Mouse (Mus musculus): ENCODE results near the gene Npas3. TPM values are rescaled to one million over a fixed set of nuclear protein-coding genes. Genes with fewer than 3 reads are reported as not detected.

Npas3 gene
- total RNA-seq, 2 experiments from 2014 or later = 0.05 TPM; not detected in 1

DNA sequence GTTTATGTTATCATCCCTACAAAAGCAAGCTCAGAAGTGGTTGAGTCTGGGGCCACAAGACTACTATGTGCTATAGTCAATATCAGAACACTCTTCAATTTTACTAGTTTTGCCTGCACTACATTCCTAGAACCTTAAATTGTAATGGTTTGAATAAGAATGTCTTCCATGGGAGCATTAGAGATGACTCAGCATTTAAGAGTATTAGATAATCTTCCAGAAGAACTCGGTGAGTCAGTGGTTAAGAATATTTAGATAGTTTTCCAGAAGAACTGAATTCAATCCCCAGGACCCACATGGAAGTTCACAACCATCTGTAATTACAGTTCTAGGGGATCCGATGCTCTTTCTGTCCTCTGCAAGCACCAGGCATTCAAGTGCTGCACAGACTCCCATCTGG is 280.9 kb downstream of the Npas3 start:
- no peak for ATAC-seq (replicated peaks; ENCODE audit: low FRiP score, low TSS enrichment, poor library complexity, severe bottlenecking)

DNA sequence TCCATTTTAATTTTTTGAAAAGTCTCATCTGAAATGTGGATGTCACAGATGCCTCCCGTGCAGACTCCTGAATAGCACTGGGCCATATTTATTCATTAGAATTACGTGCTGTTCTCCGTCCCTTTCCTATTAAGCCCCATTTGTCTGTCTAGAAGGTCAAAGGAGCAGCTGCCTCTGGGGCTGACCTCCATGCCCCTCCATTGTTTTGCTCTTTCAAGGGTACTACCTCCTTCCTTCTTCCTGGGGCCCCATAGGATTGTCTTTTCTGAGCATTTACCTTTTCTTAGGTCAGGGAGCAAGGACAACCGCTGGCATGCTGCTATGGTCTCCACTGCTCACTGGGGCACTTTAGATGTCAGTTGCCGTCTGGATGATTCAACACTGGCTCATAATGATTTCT is 288.3 kb downstream of the Npas3 start:
- ATAC-seq (replicated peaks; ENCODE audit: low FRiP score, low TSS enrichment, poor library complexity, severe bottlenecking) = no peak

DNA sequence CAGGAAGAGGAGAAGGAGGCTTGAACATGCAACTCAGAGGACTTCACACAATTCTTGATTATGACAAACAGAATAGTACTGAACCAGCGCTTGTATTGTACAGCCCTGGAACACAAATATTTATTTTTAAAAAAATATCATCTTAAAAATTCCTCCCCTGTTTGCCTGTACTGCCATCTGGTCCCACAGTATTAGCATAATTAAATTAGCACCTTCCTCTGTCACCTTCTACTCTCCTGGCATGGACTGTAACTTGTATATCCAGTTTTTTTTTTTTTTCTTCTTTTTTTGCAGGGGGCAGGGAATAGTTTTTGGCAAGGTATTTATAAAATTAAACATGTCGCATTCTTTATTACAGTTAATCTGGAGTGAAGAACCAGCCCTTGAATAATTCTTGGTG is 307.9 kb downstream of the Npas3 start:
- ATAC-seq (replicated peaks; ENCODE audit: low FRiP score, low TSS enrichment, poor library complexity, severe bottlenecking) = no peak

DNA sequence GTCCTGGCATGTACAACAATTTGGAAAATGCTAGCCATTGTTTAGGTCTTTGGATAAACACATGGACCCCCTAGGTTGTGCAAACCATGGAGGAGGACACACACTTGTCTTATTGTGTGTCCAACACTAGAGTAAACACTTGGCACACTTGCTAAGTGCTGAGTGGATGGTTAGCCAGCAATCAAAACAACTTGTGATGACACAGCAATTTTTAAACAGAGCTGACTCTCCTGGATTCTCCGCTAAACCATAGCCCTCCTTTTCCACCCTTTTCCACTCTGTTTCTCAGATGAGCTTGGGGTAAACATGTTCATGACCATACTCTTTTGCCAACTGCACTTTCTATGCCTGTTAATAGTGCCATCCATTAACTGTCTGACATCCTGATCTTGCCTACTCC is 309.8 kb downstream of the Npas3 start:
- ATAC-seq (replicated peaks; ENCODE audit: low FRiP score, low TSS enrichment, poor library complexity, severe bottlenecking) = no peak

DNA sequence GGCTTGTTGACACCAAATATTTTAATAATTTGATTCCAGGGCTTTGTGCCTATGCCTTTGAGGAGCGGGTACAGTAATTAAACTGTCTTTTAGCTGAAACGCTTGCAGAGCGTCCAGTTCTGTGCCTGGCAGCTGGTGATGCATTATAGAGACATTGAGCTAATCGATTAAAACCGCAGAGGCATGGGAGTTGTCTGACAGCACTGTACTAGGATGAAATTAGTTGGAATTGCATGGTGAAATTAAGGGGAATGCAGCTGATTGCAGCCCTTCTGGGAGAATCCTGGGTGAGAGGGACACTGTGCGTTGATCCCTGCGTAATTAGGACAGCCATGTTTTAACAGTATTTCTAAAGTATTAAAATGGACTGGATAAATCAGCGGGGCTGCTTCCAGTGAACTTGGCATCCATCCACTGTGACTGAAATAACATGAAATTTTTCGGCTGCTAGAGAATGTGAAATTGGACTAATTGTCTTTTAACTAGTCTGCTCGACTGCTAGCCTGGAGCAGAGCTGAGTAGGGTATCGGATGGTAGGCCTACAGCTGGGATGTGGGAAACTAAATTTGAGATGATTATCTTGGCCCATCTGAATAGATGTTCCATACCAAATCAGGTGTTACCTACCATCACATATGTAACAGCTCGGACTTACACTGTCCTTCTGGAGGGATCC is 318.4 kb downstream of the Npas3 start:
- ATAC-seq (replicated peaks; ENCODE audit: low FRiP score, low TSS enrichment, poor library complexity, severe bottlenecking) = no peak

DNA sequence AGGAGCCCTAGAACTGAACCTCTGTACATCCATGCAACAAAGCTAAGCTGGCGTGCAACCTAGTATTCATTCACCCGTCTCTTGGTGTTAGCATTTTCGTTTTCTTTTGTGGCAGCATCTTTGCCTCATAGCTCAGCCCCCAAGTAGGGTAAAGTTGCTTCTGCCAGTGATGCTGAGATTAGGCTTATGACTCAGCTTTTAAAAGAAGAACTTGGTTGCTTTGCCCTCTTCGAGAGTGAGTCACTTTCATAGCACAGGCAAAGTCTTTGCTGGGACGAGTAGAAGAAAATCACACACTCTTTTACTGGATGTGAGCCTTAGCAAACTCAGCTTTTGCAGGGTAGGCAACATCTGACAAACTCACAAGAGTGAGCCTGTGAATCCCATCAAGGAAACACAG is 332.7 kb downstream of the Npas3 start:
- no peak for ATAC-seq (replicated peaks; ENCODE audit: low FRiP score, low TSS enrichment, poor library complexity, severe bottlenecking)

DNA sequence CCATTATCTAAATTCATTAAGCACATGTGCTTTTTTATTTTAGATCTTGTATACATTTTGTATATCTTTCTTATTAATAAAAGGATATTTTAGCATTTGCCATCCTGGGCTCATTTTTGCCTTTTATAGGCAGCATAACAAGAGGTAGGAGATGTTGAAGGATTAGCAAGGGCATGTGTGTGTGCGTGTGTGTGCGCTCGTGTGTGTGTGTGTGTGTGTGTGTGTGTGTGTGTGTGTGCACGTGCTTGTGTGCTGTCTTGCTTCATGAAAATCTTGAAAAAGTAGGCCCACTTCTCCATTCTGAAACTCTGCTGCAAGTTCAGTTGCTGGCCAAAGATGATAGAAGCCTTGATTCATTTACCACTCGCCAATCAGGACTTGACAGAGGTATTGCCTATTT is 338.8 kb downstream of the Npas3 start:
- ATAC-seq (replicated peaks; ENCODE audit: low FRiP score, low TSS enrichment, poor library complexity, severe bottlenecking) = no peak

DNA sequence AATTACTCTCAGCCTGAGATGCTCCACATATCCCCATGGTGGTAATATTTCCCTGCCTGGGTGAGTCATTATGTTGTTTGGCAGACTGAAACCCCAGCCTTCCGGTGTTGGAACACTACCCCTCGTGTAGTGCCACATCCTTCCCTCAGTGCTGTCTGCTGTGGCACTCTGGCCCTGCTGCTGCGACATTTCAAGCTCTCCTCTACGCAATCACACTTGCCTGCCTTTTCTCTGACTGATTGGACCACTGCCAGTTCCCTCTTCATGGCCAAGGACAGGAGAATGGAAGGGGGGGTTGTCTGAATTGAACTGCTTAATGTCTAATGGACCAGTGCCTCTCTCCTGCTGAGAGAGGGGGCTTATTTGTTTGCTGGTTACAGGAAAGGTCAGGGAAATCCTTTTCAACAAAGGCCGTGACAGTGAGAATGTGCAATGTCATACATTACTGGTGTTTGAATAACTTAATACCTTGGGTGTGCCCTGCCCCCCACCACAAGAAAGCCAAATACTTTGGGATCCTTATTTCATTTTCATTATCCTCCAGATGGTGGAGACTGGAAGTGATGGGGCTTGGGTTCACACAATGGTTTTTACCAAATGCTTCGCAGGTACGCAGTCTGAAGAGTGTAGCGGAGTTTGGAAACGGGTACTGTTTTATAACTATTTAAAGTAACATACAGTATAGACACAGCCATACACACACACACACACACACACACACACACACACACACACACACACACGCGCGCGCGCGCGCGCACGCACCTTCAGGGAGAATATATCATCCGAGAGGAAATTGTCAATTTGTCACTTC is 339.4 kb downstream of the Npas3 start:
- ATAC-seq (replicated peaks; ENCODE audit: low FRiP score, low TSS enrichment, poor library complexity, severe bottlenecking) = no peak

DNA sequence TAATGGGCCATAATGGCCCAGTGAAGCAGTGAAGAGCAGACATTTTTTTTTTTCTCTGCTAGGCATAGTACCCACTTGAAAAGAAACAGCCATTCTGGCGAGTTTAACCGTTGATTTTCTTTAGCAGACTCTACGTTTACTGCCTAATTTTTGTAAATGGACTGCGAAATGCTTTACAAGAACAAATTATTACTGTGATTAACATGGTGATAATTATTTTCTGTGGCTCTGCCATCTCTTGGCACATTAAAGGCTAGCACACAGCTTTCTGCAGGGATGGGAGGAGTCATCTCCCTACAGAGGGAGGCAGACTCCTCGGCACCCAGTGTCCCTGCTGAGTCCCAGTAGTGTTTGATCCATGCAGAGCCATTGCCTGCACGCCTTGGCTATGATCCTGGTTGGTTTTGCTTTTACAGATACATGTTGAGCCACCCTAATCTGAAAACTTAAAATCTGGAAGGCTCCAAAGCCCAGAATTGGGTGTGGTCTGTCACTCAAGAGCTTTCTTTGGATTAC is 341.0 kb downstream of the Npas3 start:
- ATAC-seq (replicated peaks; ENCODE audit: low FRiP score, low TSS enrichment, poor library complexity, severe bottlenecking) = no peak

DNA sequence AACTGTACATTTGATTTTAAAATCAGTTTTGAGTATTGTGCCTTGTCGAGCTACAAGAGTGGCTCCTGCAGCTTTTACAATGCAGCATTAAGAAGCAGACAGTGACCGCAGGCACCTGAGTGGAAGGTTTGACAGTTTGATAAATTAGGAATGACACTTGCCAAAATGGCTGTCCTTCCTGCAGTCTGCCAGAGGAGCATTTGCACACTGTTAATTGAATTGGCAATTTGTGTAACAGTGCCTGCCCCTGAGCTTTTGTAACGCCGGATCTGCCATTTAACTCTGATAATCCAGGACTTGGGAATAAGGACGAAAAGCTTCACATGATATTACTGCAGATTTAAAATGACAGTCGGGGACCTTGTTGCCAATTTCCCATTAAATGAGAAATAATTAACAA is 357.2 kb downstream of the Npas3 start:
- no peak for ATAC-seq (replicated peaks; ENCODE audit: low FRiP score, low TSS enrichment, poor library complexity, severe bottlenecking)

DNA sequence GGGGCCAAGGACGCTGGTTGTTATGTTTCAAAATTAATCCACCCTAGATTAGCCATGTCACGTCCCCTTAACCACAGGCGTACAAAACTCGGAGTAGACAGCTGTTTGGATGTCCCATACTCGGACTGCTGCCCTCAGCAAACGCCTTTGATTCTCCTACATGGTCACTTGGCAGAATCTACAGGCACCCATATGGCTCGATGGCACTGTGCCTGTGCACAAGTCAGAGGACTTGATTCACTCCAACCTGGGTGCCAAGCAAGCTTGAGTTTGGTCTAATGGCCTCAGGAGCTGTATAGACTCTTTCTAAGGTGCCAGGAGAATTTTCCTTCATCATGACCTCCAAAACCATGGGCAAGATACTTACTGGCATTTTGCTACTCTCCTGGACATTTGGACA is 363.6 kb downstream of the Npas3 start:
- ATAC-seq (replicated peaks; ENCODE audit: low FRiP score, low TSS enrichment, poor library complexity, severe bottlenecking) = no peak

DNA sequence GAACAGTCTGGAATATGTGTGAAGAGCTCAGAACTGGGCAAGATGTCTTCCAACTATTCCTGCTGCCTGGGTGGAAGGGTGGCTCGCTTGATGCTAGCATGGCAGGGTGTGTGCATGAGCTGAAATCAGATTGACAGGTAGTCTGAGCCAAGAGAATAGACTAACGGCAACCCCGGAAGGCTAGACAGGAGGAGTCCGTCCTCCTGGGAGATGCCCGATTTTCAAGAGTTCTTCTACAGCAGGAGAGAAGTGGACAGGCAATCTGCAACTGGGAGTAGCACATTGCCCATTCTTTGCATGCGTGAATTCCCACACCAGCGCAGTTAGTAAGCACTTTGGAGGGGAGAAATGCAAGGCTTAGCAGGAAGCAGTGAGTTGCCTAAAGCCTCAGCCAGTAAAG is 372.8 kb downstream of the Npas3 start:
- ATAC-seq (replicated peaks; ENCODE audit: low FRiP score, low TSS enrichment, poor library complexity, severe bottlenecking) = no peak

DNA sequence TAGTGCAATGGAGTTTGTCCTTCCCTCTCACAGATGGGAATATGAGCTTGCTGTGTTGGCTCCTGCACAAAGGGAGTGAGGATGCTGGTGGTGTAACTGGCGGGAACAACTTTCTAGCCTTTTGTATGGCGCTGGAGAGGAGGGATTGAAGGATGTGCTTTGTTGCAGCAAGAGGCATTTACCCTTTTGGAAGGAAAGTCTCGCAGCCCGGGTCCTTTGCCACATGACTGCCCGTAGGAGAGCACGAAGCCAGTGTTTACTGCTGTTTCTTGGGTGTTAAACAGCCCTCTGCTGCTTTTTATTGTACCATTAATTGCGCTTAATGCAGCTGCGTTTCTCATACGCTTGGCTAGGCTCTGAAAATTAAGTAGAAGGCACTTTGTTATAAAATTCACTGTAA is 375.3 kb downstream of the Npas3 start:
- no peak for ATAC-seq (replicated peaks; ENCODE audit: low FRiP score, low TSS enrichment, poor library complexity, severe bottlenecking)

DNA sequence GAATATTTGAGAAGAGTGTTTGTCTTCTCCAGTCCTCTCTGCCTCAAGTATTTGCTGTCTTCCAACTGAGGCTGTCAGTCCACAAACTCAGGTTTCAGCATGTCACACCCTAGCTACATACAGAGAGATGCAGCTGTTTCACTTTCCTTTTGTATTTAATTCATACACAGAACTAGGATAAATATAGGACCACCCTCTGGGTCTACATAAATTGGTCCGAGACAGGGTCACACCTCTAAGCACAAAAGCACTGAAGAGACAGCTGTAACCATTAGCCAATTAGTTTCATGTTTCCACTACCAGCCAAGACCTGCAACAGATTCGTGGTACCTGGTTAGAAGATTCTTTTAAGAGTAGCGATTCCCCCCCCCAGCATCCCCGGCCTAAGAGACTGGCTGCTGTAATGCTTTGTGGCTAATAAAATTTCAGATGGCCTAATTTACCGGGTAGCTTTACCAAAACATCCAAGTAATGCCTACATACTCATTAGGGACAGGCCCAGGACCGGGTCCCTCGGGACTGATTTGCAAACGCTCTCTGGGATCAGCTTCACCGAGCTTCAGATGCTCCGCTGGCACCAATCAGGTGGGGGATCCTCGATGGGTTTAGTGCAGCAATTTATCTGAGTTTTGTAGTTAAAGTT is 376.0 kb downstream of the Npas3 start:
- ATAC-seq (replicated peaks; ENCODE audit: low FRiP score, low TSS enrichment, poor library complexity, severe bottlenecking) = no peak

DNA sequence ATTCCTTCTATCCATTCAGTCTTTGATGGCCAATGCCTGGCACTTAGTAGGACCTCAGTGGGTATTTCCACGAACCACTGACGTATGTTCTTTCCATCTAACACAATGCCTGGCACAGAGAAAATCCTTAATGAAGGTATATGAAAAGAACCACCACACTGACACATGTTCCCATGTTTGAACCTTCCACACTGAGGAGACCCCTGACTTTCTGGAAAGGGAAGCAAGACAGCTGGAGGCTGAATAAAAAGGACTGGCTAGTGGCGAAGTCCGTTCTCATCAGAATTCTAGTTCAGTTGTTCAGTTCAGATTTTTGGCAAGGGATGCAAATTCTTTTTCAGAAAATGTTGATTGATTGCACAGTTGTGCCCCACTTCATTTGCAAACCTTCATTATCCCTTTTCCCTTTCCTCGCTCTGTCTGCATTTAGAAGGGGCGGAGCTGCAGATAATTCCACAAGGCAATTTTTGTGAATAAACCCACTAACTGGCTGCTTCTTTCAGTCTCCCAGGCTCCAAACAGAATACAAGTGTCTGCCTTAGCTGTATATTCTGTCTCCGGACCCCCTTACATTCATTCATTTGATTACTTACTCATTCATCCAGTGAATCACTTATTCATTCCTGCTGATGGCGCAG is 381.1 kb downstream of the Npas3 start:
- ATAC-seq (replicated peaks; ENCODE audit: low FRiP score, low TSS enrichment, poor library complexity, severe bottlenecking) = no peak

DNA sequence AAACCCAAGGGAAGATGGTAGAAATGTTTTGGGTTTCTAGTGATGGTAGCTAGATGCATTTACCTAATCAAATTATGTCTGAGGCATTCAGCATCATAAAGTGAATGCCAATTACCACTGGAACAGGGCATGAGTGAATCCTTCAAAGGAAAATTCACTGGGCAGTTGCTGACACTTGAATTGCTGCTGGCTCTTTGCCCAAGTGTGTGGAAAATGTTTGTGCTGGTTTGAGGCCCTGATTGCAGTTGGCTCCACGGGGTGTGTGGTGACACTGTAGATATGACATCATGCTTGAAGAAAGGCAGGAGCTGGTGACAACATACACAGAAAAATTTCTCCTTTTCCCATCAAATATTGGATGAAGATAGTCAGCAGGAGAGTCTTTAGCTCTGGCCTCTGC is 382.1 kb downstream of the Npas3 start:
- no peak for ATAC-seq (replicated peaks; ENCODE audit: low FRiP score, low TSS enrichment, poor library complexity, severe bottlenecking)

DNA sequence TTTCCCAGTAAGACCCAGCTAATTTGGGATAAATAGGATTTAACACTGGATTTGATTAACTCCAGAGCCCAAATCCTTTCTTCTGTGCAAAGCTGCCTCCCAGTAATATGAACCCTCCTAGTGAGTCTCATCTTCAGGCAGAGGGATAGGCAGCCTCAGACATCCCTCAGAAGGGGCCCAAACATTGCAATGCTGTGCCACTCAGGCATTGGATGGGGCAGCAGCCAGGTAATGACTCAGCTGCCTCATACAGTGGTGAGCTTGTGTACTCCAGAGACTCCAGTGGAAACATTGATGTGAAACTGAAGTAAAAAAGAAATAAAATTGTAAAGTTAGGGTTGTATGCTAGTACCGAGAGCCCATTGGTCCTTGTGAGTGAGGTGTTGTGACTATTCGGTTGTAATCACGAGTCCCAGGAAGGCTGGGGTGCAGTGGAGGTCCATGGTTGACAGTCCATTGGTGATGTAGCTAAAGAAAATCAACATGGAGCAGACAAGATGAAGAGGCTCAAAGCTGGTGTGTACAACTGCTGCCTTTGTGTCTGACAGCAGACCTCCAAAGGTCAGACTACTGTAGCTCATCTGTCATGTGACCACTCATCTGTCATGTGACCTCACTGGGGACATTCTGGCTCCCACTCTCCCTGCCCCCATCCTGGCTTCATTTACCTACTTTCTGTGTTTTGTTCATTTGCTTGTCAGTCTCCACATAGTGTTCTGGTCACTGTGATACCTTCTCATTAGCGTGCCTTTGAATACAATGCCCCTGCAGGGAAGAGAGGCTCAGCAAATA is 383.0 kb downstream of the Npas3 start:
- ATAC-seq (replicated peaks; ENCODE audit: low FRiP score, low TSS enrichment, poor library complexity, severe bottlenecking) = no peak

DNA sequence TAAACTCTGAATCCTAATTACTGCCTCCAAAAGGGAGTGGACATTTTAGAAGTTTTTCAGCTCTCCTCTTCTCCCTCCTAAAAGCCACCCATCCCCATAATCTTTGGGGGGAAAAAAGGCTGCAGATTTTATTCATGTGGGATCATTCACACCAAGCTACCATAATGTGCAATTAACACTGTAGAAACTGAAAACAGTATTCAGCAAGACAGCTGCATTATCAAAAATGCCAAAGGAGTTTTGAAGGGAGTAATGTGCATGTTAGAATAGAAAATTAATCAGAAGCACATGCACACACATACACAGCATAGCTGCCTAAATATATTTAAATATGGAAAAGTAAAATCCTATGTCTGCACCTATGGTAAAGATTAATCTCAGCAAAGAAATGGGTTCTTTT is 390.1 kb downstream of the Npas3 start:
- ATAC-seq (replicated peaks; ENCODE audit: low FRiP score, low TSS enrichment, poor library complexity, severe bottlenecking) = no peak

DNA sequence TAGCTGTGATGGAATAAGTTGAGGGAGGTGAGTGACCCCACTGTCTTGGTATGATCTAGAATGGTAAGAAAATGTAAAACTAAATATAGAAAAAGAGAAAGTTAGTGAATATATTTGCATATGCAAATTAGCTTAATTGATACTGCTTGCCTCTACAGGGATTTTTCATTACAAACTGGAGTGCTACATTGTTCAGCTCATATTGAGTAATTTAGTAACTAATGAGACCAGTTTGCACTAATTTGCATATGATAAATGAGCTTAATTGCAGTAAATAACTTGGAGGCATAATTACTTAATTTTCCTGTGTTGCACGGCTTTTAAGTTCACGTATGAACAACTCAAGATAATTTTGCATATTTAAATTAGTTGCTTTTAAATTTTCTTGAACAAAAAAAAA is 398.8 kb downstream of the Npas3 start:
- ATAC-seq (replicated peaks; ENCODE audit: low FRiP score, low TSS enrichment, poor library complexity, severe bottlenecking) = no peak
